Mouse (Mus musculus): ENCODE measurements around the gene Gm5934. TPM values are rescaled to one million over a fixed set of nuclear protein-coding genes. Genes with fewer than 3 reads are reported as not detected.
"Not testable (repeated sequence)": the region's sequence is repeated elsewhere in the genome, so short reads cannot be mapped to it uniquely, and the experiment has no call there.

The Gm5934 gene
- total RNA-seq (2014; rRNA removed; ENCODE audit: low replicate concordance) (not detected in 2 replicates), polyA plus RNA-seq (2015; fragmentation: Nextera tagmentation; extraction: Ambion mirVana) (not detected in 2 replicates)

DNA sequence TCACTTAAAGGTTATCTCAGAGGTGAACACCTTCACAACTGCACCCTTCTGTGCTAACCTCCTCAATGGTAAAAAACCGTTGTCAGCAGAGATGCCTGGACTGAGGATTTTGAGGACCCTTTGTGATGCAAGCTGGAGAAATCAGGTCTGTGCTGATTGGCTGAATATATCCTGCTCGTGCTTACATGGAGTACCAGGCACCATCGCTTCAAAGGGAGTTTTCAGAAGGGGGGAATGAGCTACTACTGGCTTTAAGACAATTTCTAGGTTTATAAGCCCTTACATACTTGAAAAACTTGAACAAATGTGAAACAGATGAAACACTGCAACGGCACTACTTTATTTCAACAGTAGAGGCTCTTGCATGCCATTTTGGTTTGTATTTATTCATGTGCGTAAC is at the start of gene Gm5934:
Gene Gm5934 (minus strand): TSS at position 101 of the 400 bp plus-strand sequence.
- H3K4me3 ChIP-seq (ENCODE audit: low read depth, low read length); H3K9me3 ChIP-seq (replicated peaks; ENCODE audit: control insufficient read depth, low read length); H3K4me2 ChIP-seq (ENCODE audit: low read depth, low read length); H3K27me3 ChIP-seq (ENCODE audit: control insufficient read depth, insufficient read depth, low read length); H3K27ac ChIP-seq (ENCODE audit: low read depth); H3K4me1 ChIP-seq (ENCODE audit: control insufficient read depth, insufficient read depth); H3K36me3 ChIP-seq (replicated peaks; ENCODE audit: control insufficient read depth, insufficient read depth, low read length); DNase-seq (ENCODE audit: low spot score); ATAC-seq (ENCODE audit: insufficient read depth, low read depth); H3K9ac ChIP-seq (replicated peaks; ENCODE audit: low read depth, low read length): not testable (repeated sequence)
- WGBS, result 69% methylated on average over 5 of the region's 5 CpGs

Other genes starting within 250 kb of the Gm5934 start
- gene Gm4297, start 74.1 kb upstream of the Gm5934 start, total RNA-seq (2014; rRNA removed; ENCODE audit: low replicate concordance), result not detected in 2 replicates
- not detected in 2 replicates for gene Gm4297, start 74.1 kb upstream of the Gm5934 start, polyA plus RNA-seq (2015; fragmentation: Nextera tagmentation; extraction: Ambion mirVana)